Mouse (Mus musculus): ENCODE data around the gene Pcbp2.

- TF ChIP-seq CTCF (IDR thresholded peaks at IDR 0.05; ENCODE audit: borderline replicate concordance, insufficient read depth, low read depth, low read length) (no peak), POLR2A (IDR thresholded peaks at IDR 0.05; ENCODE audit: borderline replicate concordance, insufficient read depth, low read length) (no peak)
Measured at GRCm38 (mm10) chr15:102459381-102459780, 11.0 kb upstream of the Pcbp2 start.
